Mouse (Mus musculus): Measurements from ENCODE around the gene D10Wsu102e.

The D10Wsu102e gene

GRCm38 (mm10) chr10:83359956-83360355 lies at the start of gene D10Wsu102e:
D10Wsu102e (plus strand) TSS chr10:83360221.
- DNase-seq (ENCODE audit: low spot score in 2 of 2): peak; percentile 95 to 97

- no peak for DNase-seq (ENCODE audit: low spot score in 2 of 2)
Observed at GRCm38 (mm10) chr10:83310356-83310755, 49.7 kb upstream of the D10Wsu102e start.

GRCm38 (mm10) chr10:83313033-83313432 lies 47.0 kb upstream of the D10Wsu102e start:
- DNase-seq (ENCODE audit: low spot score in 2 of 2): no peak

- DNase-seq (ENCODE audit: low spot score in 2 of 2): no peak
Observed at GRCm38 (mm10) chr10:83320396-83320795, 39.6 kb upstream of the D10Wsu102e start.

GRCm38 (mm10) chr10:83320870-83321269 lies 39.2 kb upstream of the D10Wsu102e start:
- DNase-seq (ENCODE audit: low spot score in 2 of 2): no peak

GRCm38 (mm10) chr10:83321528-83321927 lies 38.5 kb upstream of the D10Wsu102e start:
- no peak for DNase-seq (ENCODE audit: low spot score in 2 of 2)

GRCm38 (mm10) chr10:83322551-83323100 lies 37.4 kb upstream of the D10Wsu102e start:
- no peak for DNase-seq (ENCODE audit: low spot score in 2 of 2)

- no peak for DNase-seq (ENCODE audit: low spot score in 2 of 2)
Observed at GRCm38 (mm10) chr10:83324871-83325270, 35.1 kb upstream of the D10Wsu102e start.

GRCm38 (mm10) chr10:83325903-83326302 lies 34.1 kb upstream of the D10Wsu102e start:
- DNase-seq (ENCODE audit: low spot score in 2 of 2): no peak

- DNase-seq (ENCODE audit: low spot score in 2 of 2): no peak
Observed at GRCm38 (mm10) chr10:83326648-83327285, 33.3 kb upstream of the D10Wsu102e start.

GRCm38 (mm10) chr10:83328791-83329190 lies 31.2 kb upstream of the D10Wsu102e start:
- DNase-seq (ENCODE audit: low spot score in 2 of 2): no peak

GRCm38 (mm10) chr10:83330336-83330735 lies 29.7 kb upstream of the D10Wsu102e start:
- no peak for DNase-seq (ENCODE audit: low spot score in 2 of 2)

- no peak for DNase-seq (ENCODE audit: low spot score in 2 of 2)
Observed at GRCm38 (mm10) chr10:83331811-83332210, 28.2 kb upstream of the D10Wsu102e start.

GRCm38 (mm10) chr10:83332581-83332980 lies 27.4 kb upstream of the D10Wsu102e start:
- DNase-seq (ENCODE audit: low spot score in 2 of 2): no peak

- DNase-seq (ENCODE audit: low spot score in 2 of 2): no peak
Observed at GRCm38 (mm10) chr10:83336336-83336735, 23.7 kb upstream of the D10Wsu102e start.

GRCm38 (mm10) chr10:83337159-83337951 lies 22.7 kb upstream of the D10Wsu102e start, which contains the start of gene Slc41a2:
Slc41a2 (minus strand) TSS chr10:83337882.
- DNase-seq (ENCODE audit: low spot score in 2 of 2): peak; percentile 42 to 61

GRCm38 (mm10) chr10:83337971-83338598 lies 21.9 kb upstream of the D10Wsu102e start:
- no peak for DNase-seq (ENCODE audit: low spot score in 2 of 2)

GRCm38 (mm10) chr10:83341226-83341625 lies 18.8 kb upstream of the D10Wsu102e start:
- no peak for DNase-seq (ENCODE audit: low spot score in 2 of 2)

GRCm38 (mm10) chr10:83343171-83343570 lies 16.9 kb upstream of the D10Wsu102e start:
- DNase-seq (ENCODE audit: low spot score in 2 of 2): no peak

- no peak for DNase-seq (ENCODE audit: low spot score in 2 of 2)
Observed at GRCm38 (mm10) chr10:83343828-83344685, 16.0 kb upstream of the D10Wsu102e start.

- no peak for DNase-seq (ENCODE audit: low spot score in 2 of 2)
Observed at GRCm38 (mm10) chr10:83345693-83346358, 14.2 kb upstream of the D10Wsu102e start.
